ENCODE assay signal across 19 mouse cellular contexts in genomic region chr5:77855191-77855590, GRCm38 (mm10).
DNase-seq lines count a peak whose midpoint lies in the region; ATAC-seq lines count a peak whose summit lies in the region.
"Had no signal": no experiment of that assay in that cellular context is flagged by ENCODE, and none has a peak within 500 bp of the region (broad histone marks: within the 10 kb centered on the region; RNA-seq: fewer than 3 reads in every experiment).

No protein-coding gene starts in this region.

- H3K4me2 ChIP-seq in hindbrain, embryonic 13.5 days, result no peak overlapping the region
- H3K4me2 ChIP-seq in hindbrain, embryonic 12.5 days (replicated peaks), result no peak overlapping the region
- no peak overlapping the region for H3K4me2 ChIP-seq in midbrain, embryonic 14.5 days (ENCODE audit: low read length)
- H3K4me2 ChIP-seq in midbrain, embryonic 13.5 days (replicated peaks), result no peak overlapping the region
- H3K4me2 ChIP-seq: forebrain, embryonic 13.5 days; intestine, embryonic 15.5 days had no signal

- no peaks in the 10 kb centered on the region for H3K9me3 ChIP-seq in hindbrain, embryonic 13.5 days
- no peaks in the 10 kb centered on the region for H3K9me3 ChIP-seq in hindbrain, embryonic 12.5 days (replicated peaks)
- no peaks in the 10 kb centered on the region for H3K9me3 ChIP-seq in midbrain, embryonic 14.5 days (ENCODE audit: control insufficient read depth, low read length)
- no peaks in the 10 kb centered on the region for H3K9me3 ChIP-seq in midbrain, embryonic 13.5 days
- H3K9me3 ChIP-seq: embryonic facial prominence, embryonic 10.5 days; forebrain, embryonic 13.5 days; heart, embryonic 10.5 days; intestine, embryonic 15.5 days had no signal

- no peak overlapping the region for H3K9ac ChIP-seq in hindbrain, embryonic 13.5 days
- H3K9ac ChIP-seq in hindbrain, embryonic 12.5 days, result no peak overlapping the region
- no peak overlapping the region for H3K9ac ChIP-seq in midbrain, embryonic 14.5 days (replicated peaks; ENCODE audit: low read length)
- H3K9ac ChIP-seq in midbrain, embryonic 13.5 days (replicated peaks), result no peak overlapping the region
- H3K9ac ChIP-seq: forebrain, embryonic 13.5 days; intestine, embryonic 15.5 days had no signal

- H3K4me3 ChIP-seq in hindbrain, embryonic 13.5 days, result no peak overlapping the region
- no peak overlapping the region for H3K4me3 ChIP-seq in hindbrain, embryonic 12.5 days
- H3K4me3 ChIP-seq in midbrain, embryonic 14.5 days (replicated peaks; ENCODE audit: low read depth, low read length), result no peak overlapping the region
- no peak overlapping the region for H3K4me3 ChIP-seq in midbrain, embryonic 13.5 days (replicated peaks)
- H3K4me3 ChIP-seq: embryonic facial prominence, embryonic 10.5 days; forebrain, embryonic 13.5 days; heart, embryonic 10.5 days; intestine, embryonic 15.5 days had no signal

- DNase-seq in cerebellum, postnatal 10 days, result peak; percentile 56 to 72
- DNase-seq in cerebellum, adult 11-12 months, result no peak
- DNase-seq in midbrain, embryonic 14.5 days, result peak; percentile 43
- DNase-seq in retina, postnatal 1 day, result peak; percentile 68
- DNase-seq: adrenal gland, adult 8-10 months; adrenal gland, postnatal 36 days; B cell, adult 2 months; heart, adult 18-20 months; heart, postnatal 10 days; heart, postnatal 4 days had no signal

- H3K27me3 ChIP-seq in hindbrain, embryonic 13.5 days, result no peaks in the 10 kb centered on the region
- H3K27me3 ChIP-seq in hindbrain, embryonic 12.5 days, result no peaks in the 10 kb centered on the region
- H3K27me3 ChIP-seq in midbrain, embryonic 14.5 days (ENCODE audit: control insufficient read depth, insufficient read depth, low read length), result no peaks in the 10 kb centered on the region
- no peaks in the 10 kb centered on the region for H3K27me3 ChIP-seq in midbrain, embryonic 13.5 days
- H3K27me3 ChIP-seq: forebrain, embryonic 13.5 days; intestine, embryonic 15.5 days had no signal

- H3K36me3 ChIP-seq in hindbrain, embryonic 13.5 days, result no peaks in the 10 kb centered on the region
- H3K36me3 ChIP-seq in hindbrain, embryonic 12.5 days, result no peaks in the 10 kb centered on the region
- no peaks in the 10 kb centered on the region for H3K36me3 ChIP-seq in midbrain, embryonic 14.5 days (ENCODE audit: control insufficient read depth, insufficient read depth, low read length)
- H3K36me3 ChIP-seq in midbrain, embryonic 13.5 days, result no peaks in the 10 kb centered on the region
- H3K36me3 ChIP-seq: embryonic facial prominence, embryonic 10.5 days; G1E; heart, embryonic 10.5 days; intestine, embryonic 15.5 days had no signal

- ATAC-seq in hindbrain, embryonic 13.5 days (ENCODE audit: low FRiP score), result peak; percentile 34; the same call in 1 of the 2 replicates
- no peak for ATAC-seq in hindbrain, embryonic 12.5 days (ENCODE audit: low FRiP score)
- no peak for ATAC-seq in midbrain, embryonic 14.5 days (ENCODE audit: low FRiP score, low TSS enrichment)
- ATAC-seq in midbrain, embryonic 13.5 days, result no peak
- ATAC-seq: CD4-positive, CD25-positive, alpha-beta regulatory T cell, adult 4 months; intestine, embryonic 15.5 days had no signal

- H3K27ac ChIP-seq in hindbrain, embryonic 13.5 days, result no peak overlapping the region
- no peak overlapping the region for H3K27ac ChIP-seq in hindbrain, embryonic 12.5 days
- H3K27ac ChIP-seq in midbrain, embryonic 14.5 days (replicated peaks; ENCODE audit: low read depth, low read length), result no peak overlapping the region
- no peak overlapping the region for H3K27ac ChIP-seq in midbrain, embryonic 13.5 days
- H3K27ac ChIP-seq: embryonic facial prominence, embryonic 10.5 days; forebrain, embryonic 13.5 days; heart, embryonic 10.5 days; intestine, embryonic 15.5 days had no signal

- peaks cover 7% of the 10 kb centered on the region; the same call in 1 of the 2 replicates for H3K4me1 ChIP-seq in hindbrain, embryonic 13.5 days (replicated peaks)
- H3K4me1 ChIP-seq in hindbrain, embryonic 12.5 days, result no peaks in the 10 kb centered on the region
- H3K4me1 ChIP-seq in midbrain, embryonic 14.5 days (ENCODE audit: control insufficient read depth, insufficient read depth, low read length), result 0 out of 2 replicates have a peak, but pooled peaks cover 4% of the 10 kb centered on the region
- peaks cover 3% of the 10 kb centered on the region; the same call in 1 of the 2 replicates for H3K4me1 ChIP-seq in midbrain, embryonic 13.5 days (replicated peaks)
- H3K4me1 ChIP-seq: embryonic facial prominence, embryonic 10.5 days; heart, embryonic 10.5 days; intestine, embryonic 15.5 days had no signal

- 73% methylated on average over 6 of the region's 6 CpGs for WGBS in hindbrain, embryonic 13.5 days
- 87% methylated on average over 6 of the region's 6 CpGs for WGBS in hindbrain, embryonic 12.5 days
- WGBS in midbrain, embryonic 14.5 days, result 68% methylated on average over 6 of the region's 6 CpGs
- 84% methylated on average over 6 of the region's 6 CpGs for WGBS in midbrain, embryonic 13.5 days
